ENCODE assay signal across 8 mouse cellular contexts in the genomic region with DNA sequence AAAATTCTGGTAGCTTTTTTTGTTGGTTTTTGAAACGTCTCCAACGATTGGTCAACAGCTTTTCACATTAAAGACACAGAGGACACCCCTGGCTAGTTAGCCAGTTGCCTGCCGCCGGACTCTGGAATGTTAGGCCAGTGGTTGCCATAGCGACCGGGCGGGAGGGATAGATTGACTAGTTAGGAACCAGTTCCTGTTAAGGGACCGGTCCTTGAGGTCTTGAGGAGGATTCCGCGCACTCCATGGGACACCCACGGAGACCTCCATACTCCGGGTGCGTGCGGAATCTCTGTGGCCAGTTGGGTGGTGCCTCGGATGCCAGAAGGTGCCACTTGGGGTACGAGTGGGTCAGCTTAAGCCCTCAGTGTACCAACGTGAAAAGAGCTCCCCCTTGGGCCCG. TPM values are rescaled to one million over a fixed set of nuclear protein-coding genes. Genes with fewer than 3 reads are reported as not detected.
DNase-seq lines count a peak whose midpoint lies in the region; ATAC-seq lines count a peak whose summit lies in the region.
"Had no signal": no experiment of that assay in that cellular context is flagged by ENCODE, and none has a peak within 500 bp of the region (broad histone marks: within the 10 kb centered on the region; RNA-seq: fewer than 3 reads in every experiment).

No protein-coding gene starts in this region.

- no peaks in the 10 kb centered on the region; the same call in 1 of the 2 replicates for H3K9me3 ChIP-seq in forebrain, embryonic 11.5 days (ENCODE audit: control insufficient read depth, low read length)
- H3K9me3 ChIP-seq in hindbrain, embryonic 13.5 days, result no peaks in the 10 kb centered on the region
- H3K9me3 ChIP-seq in limb, embryonic 13.5 days, result peaks cover 5% of the 10 kb centered on the region; the same call in 1 of the 2 replicates
- no peaks in the 10 kb centered on the region for H3K9me3 ChIP-seq in midbrain, embryonic 15.5 days
- H3K9me3 ChIP-seq: limb, embryonic 15.5 days had no signal

- peaks cover 6% of the 10 kb centered on the region; the same call in 1 of the 2 replicates for H3K4me1 ChIP-seq in forebrain, embryonic 11.5 days (replicated peaks; ENCODE audit: control insufficient read depth, insufficient read depth, low read length)
- peaks cover 12% of the 10 kb centered on the region for H3K4me1 ChIP-seq in hindbrain, embryonic 13.5 days (replicated peaks)
- H3K4me1 ChIP-seq in limb, embryonic 13.5 days, result peaks cover 15% of the 10 kb centered on the region
- peaks cover 14% of the 10 kb centered on the region for H3K4me1 ChIP-seq in midbrain, embryonic 15.5 days

- H3K4me3 ChIP-seq in forebrain, embryonic 11.5 days (ENCODE audit: low read depth, low read length), result peak overlapping the region; percentile 59; the same call in 1 of the 2 replicates
- no peak overlapping the region for H3K4me3 ChIP-seq in hindbrain, embryonic 13.5 days
- H3K4me3 ChIP-seq in limb, embryonic 13.5 days, result peak overlapping the region; percentile 70; the same call in 1 of the 2 replicates
- peak overlapping the region; percentile 77 for H3K4me3 ChIP-seq in midbrain, embryonic 15.5 days

- no peaks in the 10 kb centered on the region for H3K27me3 ChIP-seq in forebrain, embryonic 11.5 days (ENCODE audit: control insufficient read depth, insufficient read depth, low read length)
- H3K27me3 ChIP-seq in hindbrain, embryonic 13.5 days, result peaks cover 12% of the 10 kb centered on the region; the same call in 1 of the 2 replicates
- H3K27me3 ChIP-seq in limb, embryonic 13.5 days, result 0 out of 2 replicates have a peak, but pooled peaks cover 3% of the 10 kb centered on the region
- H3K27me3 ChIP-seq in midbrain, embryonic 15.5 days (replicated peaks), result no peaks in the 10 kb centered on the region
- H3K27me3 ChIP-seq: limb, embryonic 15.5 days had no signal

- no peak overlapping the region for H3K9ac ChIP-seq in forebrain, embryonic 11.5 days (ENCODE audit: low read length)
- H3K9ac ChIP-seq in hindbrain, embryonic 13.5 days, result no peak overlapping the region
- no peak overlapping the region for H3K9ac ChIP-seq in limb, embryonic 13.5 days
- no peak overlapping the region for H3K9ac ChIP-seq in midbrain, embryonic 15.5 days
- H3K9ac ChIP-seq: limb, embryonic 15.5 days had no signal

- H3K4me2 ChIP-seq in forebrain, embryonic 11.5 days (ENCODE audit: low read depth, low read length, severe bottlenecking), result peak overlapping the region; percentile 24; the same call in 1 of the 2 replicates
- peak overlapping the region; percentile 94; the same call in 1 of the 2 replicates for H3K4me2 ChIP-seq in hindbrain, embryonic 13.5 days
- H3K4me2 ChIP-seq in limb, embryonic 13.5 days (replicated peaks), result peak overlapping the region; percentile 95
- peak overlapping the region; percentile 89 for H3K4me2 ChIP-seq in midbrain, embryonic 15.5 days

- no peak overlapping the region for H3K27ac ChIP-seq in forebrain, embryonic 11.5 days (ENCODE audit: low read depth, low read length)
- H3K27ac ChIP-seq in hindbrain, embryonic 13.5 days, result no peak overlapping the region
- no peak overlapping the region for H3K27ac ChIP-seq in limb, embryonic 13.5 days
- no peak overlapping the region for H3K27ac ChIP-seq in midbrain, embryonic 15.5 days
- H3K27ac ChIP-seq: limb, embryonic 15.5 days had no signal

- peak; percentile 34 for DNase-seq in MN1 (ENCODE audit: low spot score)
- DNase-seq in adrenal gland, adult 2 months, result peak; percentile 63
- DNase-seq in forebrain, embryonic 11.5 days (ENCODE audit: low spot score), result peak; percentile 78

- no peaks in the 10 kb centered on the region for H3K36me3 ChIP-seq in forebrain, embryonic 11.5 days (ENCODE audit: control insufficient read depth, insufficient read depth, low read length)
- H3K36me3 ChIP-seq in hindbrain, embryonic 13.5 days, result peaks cover 2% of the 10 kb centered on the region; the same call in 1 of the 2 replicates
- H3K36me3 ChIP-seq in limb, embryonic 13.5 days, result 0 out of 2 replicates have a peak, but pooled peaks cover under 1% of the 10 kb centered on the region
- H3K36me3 ChIP-seq in midbrain, embryonic 15.5 days (replicated peaks), result no peaks in the 10 kb centered on the region
- H3K36me3 ChIP-seq: limb, embryonic 15.5 days had no signal

- ATAC-seq in forebrain, embryonic 11.5 days (replicated peaks; ENCODE audit: low FRiP score), result no peak
- no peak for ATAC-seq in hindbrain, embryonic 13.5 days (ENCODE audit: low FRiP score)
- no peak for ATAC-seq in limb, embryonic 13.5 days (ENCODE audit: low FRiP score, low read depth)
- no peak for ATAC-seq in midbrain, embryonic 15.5 days (replicated peaks)
- no peak for ATAC-seq in monocyte, adult 5-6 weeks (replicated peaks; ENCODE audit: insufficient number of reproducible peaks, low FRiP score, low TSS enrichment, poor library complexity, severe bottlenecking)

- WGBS in forebrain, embryonic 11.5 days, result 8% methylated on average over 18 of the region's 18 CpGs
- WGBS in hindbrain, embryonic 13.5 days, result 19% methylated on average over 18 of the region's 18 CpGs
- 14% methylated on average over 18 of the region's 18 CpGs for WGBS in limb, embryonic 13.5 days
- WGBS in midbrain, embryonic 15.5 days, result 12% methylated on average over 18 of the region's 18 CpGs

RNA-seq across cellular contexts. Expression of a gene that starts 1.0 kb away (rescaled TPM):
- 10 to 100 TPM; 16.0 to 24.6 TPM for total RNA-seq in adrenal gland, adult 2 months (2021)
- polyA plus RNA-seq in adrenal gland, adult 2 months (2012; rRNA removed), result 15.2 and 21.6 TPM in 2 replicates
- polyA plus RNA-seq in forebrain, embryonic 11.5 days (2014; fragmentation: Nextera tagmentation; extraction: Ambion mirVana), result 3.0 and 3.2 TPM in 2 replicates
- polyA plus RNA-seq in hindbrain, embryonic 13.5 days (2015; fragmentation: Nextera tagmentation; extraction: Ambion mirVana), result 6.5 and 7.8 TPM in 2 replicates
- 2.8 and 3.1 TPM in 2 replicates for polyA plus RNA-seq in limb, embryonic 13.5 days (2015; fragmentation: Nextera tagmentation; extraction: Ambion mirVana)
- 10.7 and 13.1 TPM in 2 replicates for polyA plus RNA-seq in midbrain, embryonic 15.5 days (2015; fragmentation: Nextera tagmentation; extraction: Ambion mirVana)
- 16.7 to 50.4 TPM (median 25.1 TPM) in 3 replicates for total RNA-seq in monocyte, adult 5-6 weeks (2017)

RNA-seq across cellular contexts. Expression of a gene that starts 1.2 kb away (rescaled TPM):
- total RNA-seq in adrenal gland, adult 2 months (2021), result under 1 TPM; 0.32 to 0.41 TPM
- polyA plus RNA-seq in adrenal gland, adult 2 months (2012; rRNA removed), result 0.35 and 0.65 TPM in 2 replicates
- polyA plus RNA-seq in forebrain, embryonic 11.5 days (2014; fragmentation: Nextera tagmentation; extraction: Ambion mirVana), result 0.35 and 0.44 TPM in 2 replicates
- 0.23 and 0.44 TPM in 2 replicates for polyA plus RNA-seq in hindbrain, embryonic 13.5 days (2015; fragmentation: Nextera tagmentation; extraction: Ambion mirVana)
- not detected in 2 replicates for polyA plus RNA-seq in limb, embryonic 13.5 days (2015; fragmentation: Nextera tagmentation; extraction: Ambion mirVana)
- polyA plus RNA-seq in midbrain, embryonic 15.5 days (2015; fragmentation: Nextera tagmentation; extraction: Ambion mirVana), result 0.36 and 0.59 TPM in 2 replicates
- not detected in 3 replicates for total RNA-seq in monocyte, adult 5-6 weeks (2017)

Comparison
In these comparisons a context has a peak if more than half of its experiments do, and no peak if none do; other contexts are left out.
1. H3K4me2 ChIP-seq: peak in every context shown above with its lines; median percentile 95 in limb, embryonic 13.5 days; 94 in hindbrain, embryonic 13.5 days; 89 in midbrain, embryonic 15.5 days; 24 in forebrain, embryonic 11.5 days.